In genomic region chr5:52743231-52743630, GRCm38 (mm10) we compare ENCODE assay signal across 10 mouse cellular contexts. TPM values are rescaled to one million over a fixed set of nuclear protein-coding genes. Genes with fewer than 3 reads are reported as not detected.
DNase-seq lines count a peak whose midpoint lies in the region; ATAC-seq and TF ChIP-seq lines count a peak whose summit lies in the region.
"Had no signal": no experiment of that assay in that cellular context is flagged by ENCODE, and none has a peak within 500 bp of the region (broad histone marks: within the 10 kb centered on the region; RNA-seq: fewer than 3 reads in every experiment).

No protein-coding gene starts in this region.

- H3K9ac ChIP-seq in heart, embryonic 12.5 days, result no peak overlapping the region
- H3K9ac ChIP-seq in embryonic facial prominence, embryonic 14.5 days (ENCODE audit: low read depth, low read length), result no peak overlapping the region
- H3K9ac ChIP-seq in liver, embryonic 14.5 days (replicated peaks), result no peak overlapping the region; the same call in 1 of the 2 replicates
- H3K9ac ChIP-seq: limb, embryonic 15.5 days had no signal

- DNase-seq in heart, adult 8-10 months (ENCODE audit: low spot score), result no peak
- peak; percentile 13 for DNase-seq in 3134 (ENCODE audit: extremely low read depth, insufficient read length, low spot score)
- no peak for DNase-seq in embryonic facial prominence, embryonic 14.5 days (ENCODE audit: low spot score)
- DNase-seq in liver, embryonic 14.5 days (ENCODE audit: low read depth in 3 of 3, low spot score in 3 of 3), result no peak
- no peak for DNase-seq in embryo, embryonic 10 days (ENCODE audit: low spot score)
- DNase-seq in thymus, postnatal 4 days, result no peak
- DNase-seq in left cerebral cortex, adult 9 months (ENCODE audit: low spot score in 2 of 2), result no peak
- DNase-seq: spleen, adult 18-20 months had no signal

- no peaks in the 10 kb centered on the region for H3K27me3 ChIP-seq in heart, embryonic 12.5 days (replicated peaks)
- H3K27me3 ChIP-seq in embryonic facial prominence, embryonic 14.5 days (replicated peaks; ENCODE audit: control insufficient read depth, insufficient read depth, low read length), result no peaks in the 10 kb centered on the region
- no peaks in the 10 kb centered on the region for H3K27me3 ChIP-seq in liver, embryonic 14.5 days (ENCODE audit: control insufficient read depth, insufficient read depth, low read length)
- H3K27me3 ChIP-seq: limb, embryonic 15.5 days had no signal

- TF ChIP-seq EP300 in liver, embryonic 14.5 days (IDR thresholded peaks at IDR 0.05; ENCODE audit: low read depth), result no peak

- no peak for TF ChIP-seq CTCF in liver, embryonic 14.5 days (IDR thresholded peaks at IDR 0.05; ENCODE audit: low read depth)

- 65% methylated on average over 4 of the region's 4 CpGs for WGBS in heart, embryonic 12.5 days
- WGBS in embryonic facial prominence, embryonic 14.5 days, result 42% methylated on average over 4 of the region's 4 CpGs
- WGBS in liver, embryonic 14.5 days (ENCODE audit: insufficient replicate concordance), result 32% methylated on average over 4 of the region's 4 CpGs

- ATAC-seq in heart, embryonic 12.5 days (ENCODE audit: insufficient number of reproducible peaks, low FRiP score), result no peak
- no peak for ATAC-seq in embryonic facial prominence, embryonic 14.5 days (ENCODE audit: low read depth)
- ATAC-seq in liver, embryonic 14.5 days (ENCODE audit: insufficient read depth), result no peak

- H3K4me2 ChIP-seq in heart, embryonic 12.5 days, result peak overlapping the region; percentile 56; the same call in 1 of the 2 replicates
- peak overlapping the region; percentile 73 for H3K4me2 ChIP-seq in embryonic facial prominence, embryonic 14.5 days (ENCODE audit: low read depth, low read length)
- H3K4me2 ChIP-seq in liver, embryonic 14.5 days (ENCODE audit: low read depth), result peak overlapping the region; percentile 79

- H3K4me1 ChIP-seq in heart, embryonic 12.5 days (replicated peaks), result peaks cover 5% of the 10 kb centered on the region
- peaks cover 11% of the 10 kb centered on the region; the same call in 1 of the 2 replicates for H3K4me1 ChIP-seq in embryonic facial prominence, embryonic 14.5 days (ENCODE audit: control insufficient read depth, insufficient read depth, low read length)
- peaks cover 7 to 9% of the 10 kb centered on the region in 2 experiments for H3K4me1 ChIP-seq in liver, embryonic 14.5 days (replicated peaks; ENCODE audit: control insufficient read depth in 2 of 2, insufficient read depth in 2 of 2, low read length in 1 of 2)

- H3K27ac ChIP-seq in heart, embryonic 12.5 days (ENCODE audit: poor library complexity, severe bottlenecking), result no peak overlapping the region
- no peak overlapping the region for H3K27ac ChIP-seq in embryonic facial prominence, embryonic 14.5 days (replicated peaks; ENCODE audit: low read depth, low read length)
- H3K27ac ChIP-seq in liver, embryonic 14.5 days, result no peak overlapping the region
- H3K27ac ChIP-seq: limb, embryonic 15.5 days had no signal

- no peaks in the 10 kb centered on the region for H3K9me3 ChIP-seq in heart, embryonic 12.5 days (replicated peaks)
- no peaks in the 10 kb centered on the region for H3K9me3 ChIP-seq in embryonic facial prominence, embryonic 14.5 days (ENCODE audit: control insufficient read depth, low read length)
- H3K9me3 ChIP-seq in liver, embryonic 14.5 days (ENCODE audit: control insufficient read depth, low read length), result no peaks in the 10 kb centered on the region
- H3K9me3 ChIP-seq: limb, embryonic 15.5 days had no signal

- no peaks in the 10 kb centered on the region for H3K36me3 ChIP-seq in heart, embryonic 12.5 days
- no peaks in the 10 kb centered on the region for H3K36me3 ChIP-seq in embryonic facial prominence, embryonic 14.5 days (ENCODE audit: control insufficient read depth, insufficient read depth, low read length)
- H3K36me3 ChIP-seq in liver, embryonic 14.5 days (replicated peaks; ENCODE audit: control insufficient read depth, insufficient read depth, low read depth), result no peaks in the 10 kb centered on the region
- H3K36me3 ChIP-seq: limb, embryonic 15.5 days had no signal

- H3K4me3 ChIP-seq in heart, embryonic 12.5 days, result 0 out of 2 replicates have a peak overlapping the region, but pooled peaks have one; percentile 74
- peak overlapping the region; percentile 86; the same call in 1 of the 2 replicates for H3K4me3 ChIP-seq in embryonic facial prominence, embryonic 14.5 days (ENCODE audit: low read depth, low read length)
- peak overlapping the region in 1 of 2 experiments; percentile 77; a peak in 2 of 4 replicates for H3K4me3 ChIP-seq in liver, embryonic 14.5 days (ENCODE audit: insufficient read depth in 1 of 2, low read depth in 2 of 2, low read length in 2 of 2)

RNA-seq across cellular contexts. Expression of gene Pi4k2b, which starts 1.9 kb away (rescaled TPM):
- polyA plus RNA-seq in heart, embryonic 12.5 days (2016; fragmentation: Nextera tagmentation; extraction: Ambion mirVana), result 10.5 and 10.9 TPM in 2 replicates
- 1 to 10 TPM; 1.5 to 2.2 (median 1.6) TPM for total RNA-seq in heart, adult 8-10 months (2022)
- polyA plus RNA-seq in embryonic facial prominence, embryonic 14.5 days (2014; fragmentation: Nextera tagmentation; extraction: Ambion mirVana), result 25.3 and 25.6 TPM in 2 replicates
- polyA plus RNA-seq in liver, embryonic 14.5 days (2012; rRNA removed), result 8.7 and 10.7 TPM in 2 replicates
- 21.7 and 23.6 TPM in 2 replicates for polyA plus RNA-seq in liver, embryonic 14.5 days (2014; fragmentation: Nextera tagmentation; extraction: Ambion mirVana)

RNA-seq across cellular contexts. Expression of gene Zcchc4, which starts 32.0 kb away (rescaled TPM):
- 10.6 and 11.4 TPM in 2 replicates for polyA plus RNA-seq in heart, embryonic 12.5 days (2016; fragmentation: Nextera tagmentation; extraction: Ambion mirVana)
- total RNA-seq in heart, adult 8-10 months (2022), result 1 to 10 TPM; 6.0 to 7.5 (median 7.1) TPM
- 9.7 and 12.9 TPM in 2 replicates for polyA plus RNA-seq in embryonic facial prominence, embryonic 14.5 days (2014; fragmentation: Nextera tagmentation; extraction: Ambion mirVana)
- 4.4 and 5.9 TPM in 2 replicates for polyA plus RNA-seq in liver, embryonic 14.5 days (2012; rRNA removed)
- 5.8 and 6.2 TPM in 2 replicates for polyA plus RNA-seq in liver, embryonic 14.5 days (2014; fragmentation: Nextera tagmentation; extraction: Ambion mirVana)
